Mouse (Mus musculus): Measurements from ENCODE around the gene Nde1. TPM values are rescaled to one million over a fixed set of nuclear protein-coding genes. Genes with fewer than 3 reads are reported as not detected.

Nde1 gene
- polyA plus RNA-seq (2015; fragmentation: Nextera tagmentation; extraction: Ambion mirVana): 50.6 and 61.3 TPM in 2 replicates

GRCm38 (mm10) chr16:14162988-14163416 lies at the start of gene Nde1, which contains the start of gene Marf1:
Gene Nde1, plus strand, starts transcription at chr16:14163275.
Gene Marf1, minus strand, starts transcription at chr16:14163351.
- peak within 1 kb of the TSS; percentile 75 for H3K4me3 ChIP-seq (replicated peaks; ENCODE audit: low read length)
- H3K27ac ChIP-seq (ENCODE audit: low read length): peak within 1 kb of the TSS; percentile 19; the same call in 1 of the 2 replicates
- peak; percentile 75 for ATAC-seq
- peak within 1 kb of the TSS; percentile 73 for H3K9ac ChIP-seq (replicated peaks; ENCODE audit: low read depth, low read length)
- under 1% methylated on average over 38 of the region's 43 CpGs for WGBS
- no peaks in the 10 kb centered on the region for H3K27me3 ChIP-seq (replicated peaks; ENCODE audit: control insufficient read depth, insufficient read depth, low read length)
- H3K36me3 ChIP-seq (ENCODE audit: control insufficient read depth, insufficient read depth): no peaks in the 10 kb centered on the region
- H3K9me3 ChIP-seq (ENCODE audit: control insufficient read depth, low read length): no peaks in the 10 kb centered on the region
- H3K4me2 ChIP-seq (ENCODE audit: low read length): peak within 1 kb of the TSS; percentile 91
- peaks cover 18% of the 10 kb centered on the region for H3K4me1 ChIP-seq (replicated peaks; ENCODE audit: control insufficient read depth, insufficient read depth, low read length)

- 68% methylated on average over 2 of the region's 2 CpGs for WGBS
- no peak for ATAC-seq
- Histone ChIP-seq H3K27ac (ENCODE audit: low read length) (no peak overlapping the region), H3K36me3 (ENCODE audit: control insufficient read depth, insufficient read depth) (peaks cover 31% of the 10 kb centered on the region), H3K27me3 (replicated peaks; ENCODE audit: control insufficient read depth, insufficient read depth, low read length) (no peaks in the 10 kb centered on the region), H3K9ac (replicated peaks; ENCODE audit: low read depth, low read length) (no peak overlapping the region), H3K9me3 (ENCODE audit: control insufficient read depth, low read length) (no peaks in the 10 kb centered on the region), H3K4me1 (replicated peaks; ENCODE audit: control insufficient read depth, insufficient read depth, low read length) (no peaks in the 10 kb centered on the region), H3K4me2 (ENCODE audit: low read length) (no peak overlapping the region), H3K4me3 (replicated peaks; ENCODE audit: low read length) (no peak overlapping the region)
These were observed 45.8 kb upstream of the Nde1 start for GRCm38 (mm10) chr16:14117299-14117698.

GRCm38 (mm10) chr16:14120941-14121340 lies 42.1 kb upstream of the Nde1 start:
- Histone ChIP-seq H3K9me3 (ENCODE audit: control insufficient read depth, low read length) (no peaks in the 10 kb centered on the region), H3K27me3 (replicated peaks; ENCODE audit: control insufficient read depth, insufficient read depth, low read length) (no peaks in the 10 kb centered on the region), H3K36me3 (ENCODE audit: control insufficient read depth, insufficient read depth) (peaks cover 34% of the 10 kb centered on the region), H3K4me2 (ENCODE audit: low read length) (no peak overlapping the region), H3K27ac (ENCODE audit: low read length) (no peak overlapping the region), H3K4me3 (replicated peaks; ENCODE audit: low read length) (no peak overlapping the region), H3K4me1 (replicated peaks; ENCODE audit: control insufficient read depth, insufficient read depth, low read length) (no peaks in the 10 kb centered on the region), H3K9ac (replicated peaks; ENCODE audit: low read depth, low read length) (no peak overlapping the region)
- 92% methylated on average over 5 of the region's 5 CpGs for WGBS
- no peak for ATAC-seq

- H3K9ac ChIP-seq (replicated peaks; ENCODE audit: low read depth, low read length): no peak overlapping the region
- no peaks in the 10 kb centered on the region for H3K9me3 ChIP-seq (ENCODE audit: control insufficient read depth, low read length)
- H3K36me3 ChIP-seq (ENCODE audit: control insufficient read depth, insufficient read depth): peaks cover 38% of the 10 kb centered on the region
- H3K4me1 ChIP-seq (replicated peaks; ENCODE audit: control insufficient read depth, insufficient read depth, low read length): no peaks in the 10 kb centered on the region
- ATAC-seq: no peak
- 97% methylated on average over 7 of the region's 7 CpGs for WGBS
- no peaks in the 10 kb centered on the region for H3K27me3 ChIP-seq (replicated peaks; ENCODE audit: control insufficient read depth, insufficient read depth, low read length)
- no peak overlapping the region for H3K4me2 ChIP-seq (ENCODE audit: low read length)
- H3K4me3 ChIP-seq (replicated peaks; ENCODE audit: low read length): no peak overlapping the region
- no peak overlapping the region for H3K27ac ChIP-seq (ENCODE audit: low read length)
These were observed 41.5 kb upstream of the Nde1 start for GRCm38 (mm10) chr16:14121563-14121962.

- H3K36me3 ChIP-seq (ENCODE audit: control insufficient read depth, insufficient read depth): peaks cover 36% of the 10 kb centered on the region
- no peak overlapping the region for H3K9ac ChIP-seq (replicated peaks; ENCODE audit: low read depth, low read length)
- H3K27ac ChIP-seq (ENCODE audit: low read length): no peak overlapping the region
- ATAC-seq: no peak
- no peaks in the 10 kb centered on the region for H3K4me1 ChIP-seq (replicated peaks; ENCODE audit: control insufficient read depth, insufficient read depth, low read length)
- H3K4me2 ChIP-seq (ENCODE audit: low read length): no peak overlapping the region
- H3K4me3 ChIP-seq (replicated peaks; ENCODE audit: low read length): no peak overlapping the region
- no peaks in the 10 kb centered on the region for H3K27me3 ChIP-seq (replicated peaks; ENCODE audit: control insufficient read depth, insufficient read depth, low read length)
- no peaks in the 10 kb centered on the region for H3K9me3 ChIP-seq (ENCODE audit: control insufficient read depth, low read length)
These were observed 40.5 kb upstream of the Nde1 start for GRCm38 (mm10) chr16:14122586-14122985.

- Histone ChIP-seq H3K9ac (replicated peaks; ENCODE audit: low read depth, low read length) (no peak overlapping the region), H3K36me3 (ENCODE audit: control insufficient read depth, insufficient read depth) (peaks cover 42% of the 10 kb centered on the region), H3K9me3 (ENCODE audit: control insufficient read depth, low read length) (no peaks in the 10 kb centered on the region)
These were observed 39.2 kb upstream of the Nde1 start for GRCm38 (mm10) chr16:14123901-14124300.

GRCm38 (mm10) chr16:14124709-14125108 lies 38.4 kb upstream of the Nde1 start:
- Histone ChIP-seq H3K4me3 (replicated peaks; ENCODE audit: low read length) (no peak overlapping the region), H3K27me3 (replicated peaks; ENCODE audit: control insufficient read depth, insufficient read depth, low read length) (no peaks in the 10 kb centered on the region), H3K4me2 (ENCODE audit: low read length) (no peak overlapping the region), H3K4me1 (replicated peaks; ENCODE audit: control insufficient read depth, insufficient read depth, low read length) (no peaks in the 10 kb centered on the region), H3K27ac (ENCODE audit: low read length) (no peak overlapping the region), H3K36me3 (ENCODE audit: control insufficient read depth, insufficient read depth) (peaks cover 50% of the 10 kb centered on the region), H3K9me3 (ENCODE audit: control insufficient read depth, low read length) (no peaks in the 10 kb centered on the region), H3K9ac (replicated peaks; ENCODE audit: low read depth, low read length) (no peak overlapping the region)
- no peak for ATAC-seq
- WGBS: 95% methylated on average over 7 of the region's 7 CpGs

More at GRCm38 (mm10) chr16:14123901-14124300, 39.2 kb upstream of the Nde1 start:
- no peak overlapping the region for H3K4me3 ChIP-seq (replicated peaks; ENCODE audit: low read length)
- no peaks in the 10 kb centered on the region for H3K27me3 ChIP-seq (replicated peaks; ENCODE audit: control insufficient read depth, insufficient read depth, low read length)
- ATAC-seq: no peak
- no peaks in the 10 kb centered on the region for H3K4me1 ChIP-seq (replicated peaks; ENCODE audit: control insufficient read depth, insufficient read depth, low read length)
- H3K4me2 ChIP-seq (ENCODE audit: low read length): no peak overlapping the region
- 87% methylated on average over 2 of the region's 2 CpGs for WGBS
- H3K27ac ChIP-seq (ENCODE audit: low read length): no peak overlapping the region

- ATAC-seq: no peak
- Histone ChIP-seq H3K27me3 (replicated peaks; ENCODE audit: control insufficient read depth, insufficient read depth, low read length) (no peaks in the 10 kb centered on the region), H3K4me1 (replicated peaks; ENCODE audit: control insufficient read depth, insufficient read depth, low read length) (no peaks in the 10 kb centered on the region), H3K36me3 (ENCODE audit: control insufficient read depth, insufficient read depth) (peaks cover 54% of the 10 kb centered on the region), H3K9me3 (ENCODE audit: control insufficient read depth, low read length) (no peaks in the 10 kb centered on the region), H3K4me2 (ENCODE audit: low read length) (no peak overlapping the region), H3K4me3 (replicated peaks; ENCODE audit: low read length) (no peak overlapping the region), H3K27ac (ENCODE audit: low read length) (no peak overlapping the region), H3K9ac (replicated peaks; ENCODE audit: low read depth, low read length) (no peak overlapping the region)
- 90% methylated on average over 1 of the region's 1 CpGs for WGBS
These were observed 37.8 kb upstream of the Nde1 start for GRCm38 (mm10) chr16:14125253-14125652.

- ATAC-seq: no peak
- Histone ChIP-seq H3K9ac (replicated peaks; ENCODE audit: low read depth, low read length) (no peak overlapping the region), H3K9me3 (ENCODE audit: control insufficient read depth, low read length) (no peaks in the 10 kb centered on the region), H3K36me3 (ENCODE audit: control insufficient read depth, insufficient read depth) (peaks cover 58% of the 10 kb centered on the region), H3K4me1 (replicated peaks; ENCODE audit: control insufficient read depth, insufficient read depth, low read length) (no peaks in the 10 kb centered on the region), H3K4me3 (replicated peaks; ENCODE audit: low read length) (no peak overlapping the region), H3K4me2 (ENCODE audit: low read length) (no peak overlapping the region), H3K27ac (ENCODE audit: low read length) (no peak overlapping the region), H3K27me3 (replicated peaks; ENCODE audit: control insufficient read depth, insufficient read depth, low read length) (no peaks in the 10 kb centered on the region)
These were observed 34.1 kb upstream of the Nde1 start for GRCm38 (mm10) chr16:14128977-14129376.

- Histone ChIP-seq H3K36me3 (ENCODE audit: control insufficient read depth, insufficient read depth) (peaks cover 50% of the 10 kb centered on the region), H3K4me1 (replicated peaks; ENCODE audit: control insufficient read depth, insufficient read depth, low read length) (no peaks in the 10 kb centered on the region), H3K4me3 (replicated peaks; ENCODE audit: low read length) (no peak overlapping the region), H3K27ac (ENCODE audit: low read length) (no peak overlapping the region), H3K9ac (replicated peaks; ENCODE audit: low read depth, low read length) (no peak overlapping the region), H3K27me3 (replicated peaks; ENCODE audit: control insufficient read depth, insufficient read depth, low read length) (no peaks in the 10 kb centered on the region), H3K9me3 (ENCODE audit: control insufficient read depth, low read length) (no peaks in the 10 kb centered on the region), H3K4me2 (ENCODE audit: low read length) (no peak overlapping the region)
- WGBS: 96% methylated on average over 7 of the region's 7 CpGs
- no peak for ATAC-seq
These were observed 32.3 kb upstream of the Nde1 start for GRCm38 (mm10) chr16:14130796-14131195.

Data from forebrain, embryonic 16.5 days (tissue).